Mouse (Mus musculus) liver, embryonic 14.5 days (tissue): Measurements from ENCODE around the gene Cemip2.

ENCODE experiments used
- CTCF ChIP-seq: IDR thresholded peaks from 2 replicates; pipeline ENCODE4 v1.5.1; 2016; ENCODE audit warnings: antibody characterized with exemption, low read depth, control low read depth
- EP300 ChIP-seq: IDR thresholded peaks from 2 replicates; pipeline ENCODE4 v1.6.1; 2016; ENCODE audit warnings: antibody characterized with exemption, low read depth

DNA sequence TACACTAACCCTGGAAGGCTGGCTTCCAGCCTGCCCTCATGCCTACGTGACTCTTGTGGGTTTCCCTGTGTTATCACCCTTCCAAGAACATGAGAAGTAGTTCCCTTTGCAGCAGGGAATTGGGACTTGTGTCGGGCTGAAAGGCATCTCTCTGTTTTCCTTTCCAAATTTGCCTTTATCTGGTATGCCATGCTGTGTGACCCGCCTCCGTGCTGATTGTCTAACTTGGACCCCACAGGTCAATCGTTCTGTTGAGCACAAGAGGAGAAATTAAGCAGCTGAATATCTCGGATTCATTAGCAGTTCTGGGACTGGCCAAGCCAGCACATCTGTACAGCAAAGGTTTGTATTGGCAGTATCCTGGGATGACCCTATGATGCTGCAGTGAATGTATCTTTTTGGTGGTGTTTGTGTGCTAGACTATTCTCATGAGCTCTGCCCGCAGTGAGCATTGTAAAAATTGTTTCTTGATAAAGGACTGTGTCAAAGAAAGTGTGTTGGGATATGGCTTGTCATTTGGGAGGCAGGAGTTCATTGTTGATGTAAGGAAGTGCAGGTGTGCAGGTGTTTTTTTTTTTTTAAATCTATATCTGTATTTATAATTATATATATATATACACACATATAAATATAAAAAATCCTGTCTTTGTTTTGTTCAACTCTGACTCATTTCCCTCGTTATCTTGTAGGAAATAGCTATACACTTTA, 77.4 kb downstream of the Cemip2 start:
- TF ChIP-seq CTCF: no peak
- no peak for TF ChIP-seq EP300
